Mouse (Mus musculus) lung, postnatal 0 days (tissue): ENCODE measurements around the gene Ugt1a9.

Experiments used
- CTCF ChIP-seq: IDR thresholded peaks from 2 replicates; pipeline ENCODE4 v1.5.1; 2016; ENCODE audit warnings: antibody characterized with exemption, mild to moderate bottlenecking
- EP300 ChIP-seq: IDR thresholded peaks from 2 replicates; pipeline ENCODE4 v1.6.1; 2016; ENCODE audit warnings: antibody characterized with exemption, mild to moderate bottlenecking, control low read depth

DNA sequence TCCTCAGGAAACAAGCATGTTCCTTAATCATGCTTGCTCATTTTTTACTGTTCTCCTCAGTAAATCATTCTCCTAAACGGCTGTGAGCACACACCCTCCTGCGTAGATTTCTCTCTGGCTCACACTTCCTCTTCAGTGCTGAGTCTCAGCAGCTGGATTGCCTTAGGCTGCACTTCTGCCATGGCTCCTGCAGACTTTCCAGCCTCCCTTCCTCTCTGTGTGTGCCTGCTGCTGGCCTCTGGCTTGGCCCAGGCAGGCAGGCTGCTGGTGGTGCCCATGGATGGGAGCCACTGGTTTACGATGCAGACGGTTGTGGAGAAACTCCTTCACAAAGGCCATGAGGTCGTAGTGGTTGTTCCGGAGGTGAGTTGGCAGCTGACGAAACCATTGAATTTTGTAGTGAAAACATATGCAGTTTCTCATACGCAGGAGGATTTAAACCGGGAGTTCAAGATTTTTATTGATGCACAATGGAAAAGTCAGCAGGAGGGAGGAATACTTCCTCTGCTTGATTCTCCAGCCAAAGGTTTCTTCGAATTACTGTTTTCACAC lies 24.4 kb downstream of the Ugt1a9 start, which contains the start of gene Ugt1a7c:
- TF ChIP-seq CTCF (no peak), EP300 (no peak)
